Mouse (Mus musculus) liver, adult 2 months (tissue): ENCODE measurements around the gene Rcn3. TPM values are rescaled to one million over a fixed set of nuclear protein-coding genes. Genes with fewer than 3 reads are reported as not detected.
"Not testable (repeated sequence)": the region's sequence is repeated elsewhere in the genome, so short reads cannot be mapped to it uniquely, and the experiment has no call there.

Experiments used
- DNase-seq: peaks from one replicate; pipeline ENCODE4 v3.0.0-alpha.2; 2011; ENCODE audit warnings: low read depth, low spot score; ENCODE audit errors: extremely low read depth
- H3K27ac ChIP-seq: fragments of 200-500 bp; replicated peaks from 2 replicates; pipeline ENCODE4 v1.5.1; 2012; ENCODE audit warnings: low read depth, mild to moderate bottlenecking, control low read depth, inconsistent platforms, low read length; ENCODE audit not compliant: insufficient read depth
- H3K27me3 ChIP-seq: fragments of 200-500 bp; 2 replicates; pipeline ENCODE4 v1.6.1; 2012; ENCODE audit warnings: mild to moderate bottlenecking, moderate library complexity, low read length, inconsistent platforms; ENCODE audit not compliant: control insufficient read depth, insufficient read depth
- H3K36me3 ChIP-seq: fragments of 200-500 bp; 2 replicates; pipeline ENCODE4 v1.6.1; 2012; ENCODE audit warnings: low read length, inconsistent platforms; ENCODE audit not compliant: control insufficient read depth, insufficient read depth
- H3K4me1 ChIP-seq: fragments of 200-500 bp; 2 replicates; pipeline ENCODE4 v1.6.1; 2011; ENCODE audit warnings: low read length; ENCODE audit not compliant: control insufficient read depth, insufficient read depth
- H3K4me3 ChIP-seq: fragments of 200-500 bp; 2 replicates; pipeline ENCODE4 v1.5.1; 2011; ENCODE audit warnings: low read depth, mild to moderate bottlenecking, control low read depth, low read length, moderate library complexity; ENCODE audit not compliant: insufficient read depth
- H3K79me2 ChIP-seq: fragments of 200-500 bp; 2 replicates; pipeline ENCODE4 v1.6.1; 2012; ENCODE audit warnings: inconsistent platforms, mild to moderate bottlenecking, low read length, moderate library complexity; ENCODE audit not compliant: control insufficient read depth, insufficient read depth
- H3K9ac ChIP-seq: fragments of 200-500 bp; 2 replicates; pipeline ENCODE4 v1.6.1; 2012; ENCODE audit warnings: low read depth, mild to moderate bottlenecking, control low read depth, inconsistent platforms, low read length
- CTCF ChIP-seq: fragments of 200-500 bp; IDR thresholded peaks from 2 replicates; pipeline ENCODE4 v1.5.1; 2011; ENCODE audit warnings: low read depth, low read length, control low read depth
- POLR2A ChIP-seq: fragments of 200-500 bp; IDR thresholded peaks from 2 replicates; pipeline ENCODE4 v1.6.1; 2011; ENCODE audit warnings: low read length, control low read depth; ENCODE audit not compliant: insufficient read depth; ENCODE audit errors: extremely low read depth
- WGBS: fragments of 180-500 bp; shearing (Covaris S2); methylation state at CpG from one replicate; pipeline ENCODE4 v1.1.7; 2018; 5-methylcytosine and 5-hydroxymethylcytosine counted together
- polyA plus RNA-seq: library from polyadenylated mRNA; depleted of rRNA; stranded (reverse); fragments of >200 nt; gene quantifications from 2 replicates; pipeline ENCODE4 v1.2.3, GENCODE M21; 2012
- total RNA-seq: library from RNA; depleted of rRNA; stranded (reverse); fragments of >200 nt; gene quantifications from 2 replicates; pipeline ENCODE4 v1.2.3, GENCODE M21; 2014

Rcn3 gene
- total and polyA plus RNA-seq, 2 experiments, result 6.7 to 14.9 TPM

DNA sequence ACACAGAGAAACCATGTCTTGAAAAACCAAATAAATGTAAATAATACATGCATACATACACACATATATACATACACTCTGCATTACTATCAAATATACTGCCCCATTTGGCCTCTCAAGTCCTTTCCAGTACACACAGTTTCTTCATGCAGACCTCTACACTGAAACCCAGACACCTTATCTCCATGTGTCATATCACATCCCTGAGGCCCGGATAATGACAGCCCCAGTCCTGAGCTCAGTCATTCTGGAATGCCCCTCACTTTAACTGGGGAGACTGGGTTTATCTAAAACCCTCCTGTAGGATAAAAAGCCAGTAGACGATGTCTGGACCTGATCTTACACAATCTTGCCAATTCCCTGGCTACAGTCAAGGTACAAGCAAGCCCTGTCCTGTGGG is 21.5 kb upstream of the Rcn3 start:
- H3K36me3 ChIP-seq, result no peaks in the 10 kb centered on the region
- TF ChIP-seq CTCF (no peak), POLR2A (no peak)
- no peaks in the 10 kb centered on the region for H3K4me1 ChIP-seq
- H3K27ac ChIP-seq, result no peak overlapping the region
- 71% methylated on average over 2 of the region's 2 CpGs for WGBS
- H3K79me2 ChIP-seq, result no peaks in the 10 kb centered on the region
- no peak for DNase-seq
- no peaks in the 10 kb centered on the region for H3K27me3 ChIP-seq
- H3K4me3 ChIP-seq, result no peak overlapping the region
- no peak overlapping the region for H3K9ac ChIP-seq

DNA sequence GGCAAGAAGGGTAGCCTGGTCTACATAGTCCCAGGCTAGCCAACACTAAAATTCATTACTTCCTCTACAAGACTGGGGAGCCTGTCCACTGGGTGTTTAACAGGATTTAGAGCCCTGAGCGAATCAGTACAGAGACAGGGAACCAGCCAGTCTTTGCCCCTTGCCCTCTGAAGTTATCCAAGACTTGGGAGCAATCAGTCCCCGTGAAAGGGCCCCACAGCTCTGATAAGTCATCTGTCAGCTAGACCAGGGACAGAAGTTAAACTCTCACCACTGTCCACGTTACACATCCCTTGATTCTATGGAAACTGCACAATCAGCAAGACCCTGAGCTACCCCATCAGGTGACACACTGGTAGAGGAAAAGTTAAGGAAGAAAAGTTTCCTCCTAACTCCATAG is 20.5 kb upstream of the Rcn3 start:
- H3K36me3 ChIP-seq, result no peaks in the 10 kb centered on the region
- TF ChIP-seq CTCF (no peak), POLR2A (no peak)
- DNase-seq, result no peak
- no peaks in the 10 kb centered on the region for H3K27me3 ChIP-seq
- H3K4me3 ChIP-seq, result no peak overlapping the region
- no peaks in the 10 kb centered on the region for H3K79me2 ChIP-seq
- H3K4me1 ChIP-seq, result no peaks in the 10 kb centered on the region
- no peak overlapping the region for H3K27ac ChIP-seq
- no peak overlapping the region for H3K9ac ChIP-seq
- 70% methylated on average over 3 of the region's 3 CpGs for WGBS

DNA sequence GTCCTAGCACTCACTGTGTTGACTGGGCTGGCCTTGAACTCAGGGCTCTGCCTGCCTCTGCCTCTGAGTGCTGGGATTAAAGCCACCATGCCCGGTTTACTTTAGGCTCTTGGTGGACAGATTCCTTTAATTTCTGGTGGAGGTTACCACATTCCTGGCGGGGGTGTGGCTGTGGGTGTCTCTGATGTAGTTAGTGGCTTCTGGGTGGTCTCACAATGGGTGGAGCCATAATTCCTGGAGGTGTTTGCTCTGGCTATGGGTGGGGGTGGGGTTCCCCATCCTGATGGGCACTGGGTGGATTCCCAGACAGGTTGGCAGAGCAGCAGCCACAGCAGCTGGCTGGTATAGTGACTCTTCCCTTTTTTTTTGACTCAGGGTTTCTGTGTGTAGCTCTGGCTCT is 19.9 kb upstream of the Rcn3 start:
- Histone ChIP-seq H3K4me1 (no peaks in the 10 kb centered on the region), H3K79me2 (no peaks in the 10 kb centered on the region), H3K36me3 (no peaks in the 10 kb centered on the region), H3K27ac (no peak overlapping the region), H3K27me3 (no peaks in the 10 kb centered on the region), H3K4me3 (no peak overlapping the region), H3K9ac (no peak overlapping the region)
- WGBS, result 78% methylated on average over 2 of the region's 2 CpGs
- no peak for TF ChIP-seq CTCF
- TF ChIP-seq POLR2A, result no peak
- DNase-seq, result no peak

DNA sequence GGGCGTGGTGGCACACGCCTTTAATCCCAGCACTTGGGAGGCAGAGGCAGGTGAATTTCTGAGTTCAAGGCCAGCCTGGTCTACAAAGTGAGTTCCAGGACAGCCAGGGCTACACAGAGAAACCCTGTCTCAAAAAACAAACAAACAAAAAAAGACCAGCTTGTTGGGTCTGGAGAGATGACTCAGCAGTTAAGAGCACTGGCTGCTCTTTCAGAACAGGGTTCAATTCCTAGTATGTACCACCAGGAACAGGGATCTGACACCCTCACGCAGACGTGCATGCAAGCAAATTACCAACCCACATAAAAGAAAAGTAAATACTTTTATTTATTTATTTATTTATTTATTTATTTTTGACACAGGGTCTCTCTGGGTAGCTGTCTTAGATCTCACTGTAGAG is 18.1 kb upstream of the Rcn3 start:
- not testable (repeated sequence) for H3K9ac ChIP-seq, H3K36me3 ChIP-seq, DNase-seq, H3K27me3 ChIP-seq, H3K27ac ChIP-seq, H3K4me1 ChIP-seq, H3K4me3 ChIP-seq, H3K79me2 ChIP-seq
- 93% methylated on average over 4 of the region's 4 CpGs for WGBS

DNA sequence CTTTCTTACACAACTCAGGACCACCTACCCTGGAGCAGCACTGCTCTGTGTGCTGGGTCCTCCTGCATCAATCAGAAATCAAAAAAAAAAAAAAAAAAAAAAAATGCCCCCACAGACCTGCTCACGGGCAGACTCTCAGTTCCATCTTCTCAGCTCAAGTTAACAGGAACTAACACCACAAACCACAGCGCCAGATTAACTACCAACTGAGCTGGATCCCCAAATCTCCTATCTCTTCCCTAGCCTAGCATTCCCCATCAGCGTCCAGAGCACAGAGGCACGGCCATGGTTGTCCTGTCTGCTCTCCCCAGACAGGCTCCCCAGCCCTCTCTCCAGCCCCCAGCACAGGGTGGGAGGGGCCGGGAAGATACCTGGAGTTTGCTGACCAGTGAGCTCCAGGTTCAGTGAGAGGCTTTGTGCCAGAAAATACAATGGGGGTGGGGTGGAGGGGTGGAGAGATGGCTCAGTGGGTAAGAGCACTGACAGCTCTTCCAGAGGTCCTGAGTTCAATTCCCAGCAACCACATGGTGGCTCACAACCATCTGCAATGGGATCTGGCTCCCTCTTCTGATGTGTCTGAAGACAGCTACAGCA is 15.1 kb upstream of the Rcn3 start:
- Histone ChIP-seq H3K79me2 (no peaks in the 10 kb centered on the region), H3K27ac (no peak overlapping the region), H3K27me3 (no peaks in the 10 kb centered on the region), H3K9ac (no peak overlapping the region), H3K4me1 (peaks cover 9% of the 10 kb centered on the region), H3K4me3 (no peak overlapping the region), H3K36me3 (no peaks in the 10 kb centered on the region)
- TF ChIP-seq CTCF (no peak), POLR2A (no peak)
- WGBS, result 78% methylated on average over 5 of the region's 5 CpGs
- no peak for DNase-seq

DNA sequence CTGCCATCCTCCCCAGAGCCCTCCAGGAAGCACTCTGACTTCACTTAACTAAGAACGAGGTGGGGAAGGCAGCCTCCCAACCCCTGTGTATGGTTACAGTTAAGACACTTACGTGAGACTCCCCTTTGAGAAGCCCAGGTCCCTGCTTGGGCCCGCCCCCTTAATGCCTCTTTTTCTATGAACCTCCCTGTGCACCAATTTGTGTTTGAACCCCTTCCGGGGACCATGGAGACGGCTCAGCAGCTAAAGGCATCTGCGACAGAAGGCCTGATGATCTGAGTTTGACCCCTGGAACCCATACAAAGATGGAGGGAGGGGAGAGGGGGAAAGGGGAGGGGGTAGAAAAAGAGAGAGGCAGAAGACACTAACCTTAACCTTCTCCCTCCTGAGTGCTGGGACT is 14.4 kb upstream of the Rcn3 start:
- Histone ChIP-seq H3K36me3 (peaks cover 2% of the 10 kb centered on the region; the same call in 1 of the 2 replicates), H3K27ac (no peak overlapping the region), H3K4me3 (no peak overlapping the region), H3K4me1 (peaks cover 14% of the 10 kb centered on the region), H3K79me2 (no peaks in the 10 kb centered on the region), H3K9ac (no peak overlapping the region), H3K27me3 (no peaks in the 10 kb centered on the region)
- WGBS, result 91% methylated on average over 6 of the region's 6 CpGs
- TF ChIP-seq POLR2A, result no peak
- no peak for TF ChIP-seq CTCF
- no peak for DNase-seq
